Mouse (Mus musculus) bone marrow, adult 2 months (tissue): ENCODE results near the gene Ppard. TPM values are rescaled to one million over a fixed set of nuclear protein-coding genes. Genes with fewer than 3 reads are reported as not detected.

Experiments used
- H3K27ac ChIP-seq: fragments of 200-500 bp; 2 replicates; pipeline ENCODE4 v1.5.1; 2012; ENCODE audit warnings: low read depth, mild to moderate bottlenecking, control low read depth, inconsistent platforms, low read length; ENCODE audit not compliant: control insufficient read depth, poor library complexity, insufficient read depth
- H3K4me1 ChIP-seq: fragments of 200-500 bp; 2 replicates; pipeline ENCODE4 v1.6.1; 2011; ENCODE audit warnings: low read length; ENCODE audit not compliant: control insufficient read depth, insufficient read depth
- H3K4me3 ChIP-seq: fragments of 200-500 bp; replicated peaks from 2 replicates; pipeline ENCODE3; 2011; ENCODE audit warnings: mild to moderate bottlenecking, low read depth, low read length, control low read depth; ENCODE audit not compliant: control insufficient read depth
- CTCF ChIP-seq: fragments of 200-500 bp; IDR thresholded peaks from 2 replicates; pipeline ENCODE4 v1.5.1; 2011; ENCODE audit warnings: low read length, control low read depth; ENCODE audit not compliant: control insufficient read depth, insufficient read depth
- POLR2A ChIP-seq: fragments of 200-500 bp; IDR thresholded peaks from 2 replicates; pipeline ENCODE4 v1.6.1; 2011; ENCODE audit warnings: low read depth, mild to moderate bottlenecking, control low read depth, low read length, borderline replicate concordance; ENCODE audit not compliant: control insufficient read depth
- WGBS: fragments of 180-500 bp; shearing (Covaris S2); methylation state at CpG from one replicate; pipeline ENCODE4 v1.1.7; 2018; 5-methylcytosine and 5-hydroxymethylcytosine counted together
- polyA plus RNA-seq: library from polyadenylated mRNA; stranded (reverse); fragments of >200 nt; gene quantifications from 2 replicates; pipeline ENCODE4 v1.2.4, GENCODE M21; 2011; ENCODE audit warnings: low replicate concordance; ENCODE audit not compliant: missing spikeins, insufficient read depth, insufficient read length

Ppard gene
- polyA plus RNA-seq, 1 experiment: 13.2 TPM

GRCm38 (mm10) chr17:28231026-28231736, 1.3 kb upstream of the Ppard start:
- Histone ChIP-seq H3K27ac (no peak overlapping the region), H3K4me1 (no peaks in the 10 kb centered on the region; the same call in 1 of the 2 replicates), H3K4me3 (no peak overlapping the region)
- 85% methylated on average over 18 of the region's 18 CpGs for WGBS
- TF ChIP-seq CTCF (no peak), POLR2A (no peak)

- TF ChIP-seq CTCF (no peak), POLR2A (no peak)
- peaks cover 3% of the 10 kb centered on the region; the same call in 1 of the 2 replicates for H3K4me1 ChIP-seq
- WGBS: under 1% methylated on average over 17 of the region's 17 CpGs
- peak overlapping the region; percentile 68 for H3K4me3 ChIP-seq
- H3K27ac ChIP-seq: peak overlapping the region; percentile 79
Observed at GRCm38 (mm10) chr17:28233091-28233731, 711 bp downstream of the Ppard start.

- no peak overlapping the region for H3K27ac ChIP-seq
- peaks cover 3% of the 10 kb centered on the region; the same call in 1 of the 2 replicates for H3K4me1 ChIP-seq
- no peak for TF ChIP-seq CTCF
- no peak for TF ChIP-seq POLR2A
- no peak overlapping the region for H3K4me3 ChIP-seq
- 93% methylated on average over 5 of the region's 5 CpGs for WGBS
Observed at GRCm38 (mm10) chr17:28234641-28235040, 2.1 kb downstream of the Ppard start.

- 79% methylated on average over 7 of the region's 7 CpGs for WGBS
- H3K27ac ChIP-seq: no peak overlapping the region
- TF ChIP-seq CTCF (no peak), POLR2A (no peak)
- H3K4me1 ChIP-seq: peaks cover 3% of the 10 kb centered on the region; the same call in 1 of the 2 replicates
- H3K4me3 ChIP-seq: no peak overlapping the region
Observed at GRCm38 (mm10) chr17:28235982-28236635, 3.6 kb downstream of the Ppard start.

GRCm38 (mm10) chr17:28236636-28237015, 4.1 kb downstream of the Ppard start:
- Histone ChIP-seq H3K4me3 (no peak overlapping the region), H3K4me1 (peaks cover 3% of the 10 kb centered on the region; the same call in 1 of the 2 replicates), H3K27ac (no peak overlapping the region)
- TF ChIP-seq POLR2A (no peak), CTCF (no peak)
- 56% methylated on average over 4 of the region's 4 CpGs for WGBS

DNA sequence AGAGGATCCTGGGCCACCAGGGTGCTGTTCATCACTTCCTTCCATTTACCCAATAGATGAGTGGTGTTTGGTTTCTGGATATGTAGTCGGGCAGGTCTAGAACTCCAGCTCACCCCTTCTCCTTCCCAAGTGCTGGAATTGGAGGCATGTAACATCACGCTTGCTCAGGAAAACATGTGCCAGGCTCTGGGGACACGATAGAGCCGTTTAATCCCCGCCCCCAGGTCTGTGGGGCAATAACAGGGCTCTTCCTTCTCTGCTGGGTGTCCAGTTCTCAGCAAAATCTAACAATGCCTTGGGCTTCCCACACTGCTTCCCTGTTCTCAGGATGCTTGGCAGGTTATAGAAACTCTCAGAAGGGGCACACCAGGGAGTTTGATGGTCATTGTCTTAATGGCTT, 4.9 kb downstream of the Ppard start:
- WGBS: 47% methylated on average over 5 of the region's 5 CpGs
- peaks cover 3% of the 10 kb centered on the region; the same call in 1 of the 2 replicates for H3K4me1 ChIP-seq
- no peak overlapping the region for H3K4me3 ChIP-seq
- TF ChIP-seq POLR2A (no peak), CTCF (no peak)
- no peak overlapping the region; the same call in 1 of the 2 replicates for H3K27ac ChIP-seq

DNA sequence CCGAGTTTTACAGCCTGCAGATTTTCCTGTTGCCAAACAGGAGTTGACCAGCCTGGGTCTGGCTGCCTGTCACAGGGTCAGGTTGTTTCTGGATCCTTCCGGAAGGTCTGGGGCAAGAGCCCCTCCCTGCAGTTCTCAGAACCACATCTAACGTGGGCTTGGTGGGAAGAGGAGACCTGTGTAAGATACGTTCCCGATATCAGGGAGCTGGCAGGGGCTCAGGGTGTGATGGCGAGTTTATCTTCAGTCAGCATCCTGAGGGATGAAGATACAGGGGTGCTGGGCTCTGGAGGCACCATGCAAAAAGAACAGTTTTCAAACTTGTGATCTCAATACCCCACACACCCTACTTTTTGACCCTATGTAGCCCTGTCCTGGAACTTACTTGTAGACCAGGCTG, 5.4 kb downstream of the Ppard start:
- 51% methylated on average over 6 of the region's 6 CpGs for WGBS
- TF ChIP-seq CTCF: no peak
- no peak for TF ChIP-seq POLR2A
- Histone ChIP-seq H3K4me1 (peaks cover 3% of the 10 kb centered on the region; the same call in 1 of the 2 replicates), H3K27ac (no peak overlapping the region), H3K4me3 (no peak overlapping the region)

DNA sequence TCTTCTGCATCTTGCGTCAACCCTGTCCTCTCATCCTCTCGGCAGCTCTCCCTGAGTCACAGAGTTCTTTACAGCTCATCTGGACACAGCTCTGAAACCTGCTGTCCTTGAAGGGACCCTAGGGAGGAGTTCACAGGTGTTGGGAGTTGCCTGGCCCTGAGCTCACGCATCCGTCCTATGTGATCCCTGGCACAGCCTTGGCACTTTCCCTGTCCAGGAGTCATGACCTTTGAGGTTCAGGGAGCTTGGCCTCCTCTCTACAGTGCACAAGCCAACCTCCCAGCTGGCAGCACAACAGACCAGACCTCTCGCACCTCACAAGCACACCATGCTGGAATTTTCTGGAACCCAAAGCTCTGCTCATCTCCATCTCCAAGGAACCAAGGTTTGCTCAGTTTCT, 8.3 kb downstream of the Ppard start:
- Histone ChIP-seq H3K27ac (no peak overlapping the region), H3K4me1 (peaks cover 5% of the 10 kb centered on the region; the same call in 1 of the 2 replicates), H3K4me3 (no peak overlapping the region)
- TF ChIP-seq POLR2A (no peak), CTCF (no peak)
- WGBS: 86% methylated on average over 5 of the region's 5 CpGs
